Mouse (Mus musculus): ENCODE data around the gene Sdccag8. TPM values are rescaled to one million over a fixed set of nuclear protein-coding genes. Genes with fewer than 3 reads are reported as not detected.

The Sdccag8 gene
- polyA plus RNA-seq, 1 experiment from 2014 or later: 5.2 TPM

DNA sequence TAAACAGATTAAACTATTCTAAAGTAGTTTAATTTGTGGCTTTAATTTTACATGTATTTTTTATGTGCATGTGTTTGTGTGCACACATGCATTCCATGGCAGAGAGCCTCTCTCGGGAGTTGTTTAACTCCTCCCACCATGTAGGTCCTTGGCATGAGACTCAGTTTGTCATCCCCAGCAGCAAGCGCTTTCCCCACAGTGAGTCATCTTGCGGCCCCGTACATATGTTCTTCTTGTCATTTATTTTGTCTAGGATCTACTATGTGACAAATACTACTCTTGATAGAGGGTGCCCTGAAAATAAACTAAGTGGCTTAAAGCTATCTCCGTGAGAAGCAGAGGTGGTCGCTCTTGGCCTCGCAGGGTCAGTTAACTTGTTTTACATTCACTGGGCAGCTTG lies 36.9 kb downstream of the Sdccag8 start:
- H3K9me3 ChIP-seq (replicated peaks; ENCODE audit: control insufficient read depth, low read length): no peaks in the 10 kb centered on the region
- no peaks in the 10 kb centered on the region for H3K36me3 ChIP-seq (ENCODE audit: control insufficient read depth, insufficient read depth)
- no peak overlapping the region for H3K27ac ChIP-seq (ENCODE audit: low read length)
- H3K4me3 ChIP-seq (ENCODE audit: low read depth, low read length): no peak overlapping the region
- H3K4me1 ChIP-seq (ENCODE audit: control insufficient read depth, low read depth, low read length): no peaks in the 10 kb centered on the region
- no peak for ATAC-seq (ENCODE audit: low read depth)
- no peaks in the 10 kb centered on the region for H3K27me3 ChIP-seq (ENCODE audit: control insufficient read depth, insufficient read depth, low read depth, low read length)
- H3K9ac ChIP-seq (ENCODE audit: low read depth, low read length): no peak overlapping the region
- H3K4me2 ChIP-seq (ENCODE audit: low read depth, low read length): no peak overlapping the region
- 85% methylated on average over 7 of the region's 7 CpGs for WGBS (ENCODE audit: insufficient replicate concordance)

DNA sequence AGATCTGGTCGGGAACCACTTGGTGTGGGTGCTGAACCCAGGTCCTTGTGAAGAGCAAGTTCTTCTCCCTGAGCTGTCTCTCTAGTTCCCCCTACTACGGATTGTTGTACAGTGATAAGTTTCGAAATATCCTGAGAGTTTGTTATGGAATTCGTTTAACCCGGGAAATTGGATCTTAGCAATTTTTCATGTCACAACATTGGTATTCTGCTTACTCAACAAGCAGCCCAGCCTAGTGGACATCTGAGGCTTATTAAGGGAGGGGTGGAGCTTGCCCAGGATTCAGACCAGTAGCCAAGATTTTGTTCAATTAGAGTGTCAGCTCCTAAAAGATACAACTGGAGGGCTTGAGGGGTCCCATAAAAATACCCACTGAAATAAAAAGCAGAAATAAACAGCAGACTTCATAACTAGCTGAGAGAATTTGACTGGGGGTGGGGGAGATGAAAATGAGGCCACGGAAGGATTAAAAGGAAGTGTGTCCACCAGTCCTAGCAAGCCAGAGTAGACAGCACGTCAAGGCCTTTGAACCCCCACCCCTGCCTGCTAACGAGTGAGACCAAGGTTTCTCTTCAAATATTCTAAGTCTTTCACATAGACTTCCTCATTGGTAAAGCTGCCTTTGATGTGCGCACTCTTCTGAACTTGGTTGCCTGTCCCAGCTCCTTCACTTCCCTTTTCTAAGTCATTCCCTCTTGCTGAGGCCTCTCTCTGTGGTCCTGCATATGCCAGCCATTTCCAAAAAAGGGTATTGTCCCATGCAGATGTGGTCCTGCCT lies 38.5 kb downstream of the Sdccag8 start:
- Histone ChIP-seq H3K27me3 (ENCODE audit: control insufficient read depth, insufficient read depth, low read depth, low read length) (no peaks in the 10 kb centered on the region), H3K4me3 (ENCODE audit: low read depth, low read length) (no peak overlapping the region), H3K36me3 (ENCODE audit: control insufficient read depth, insufficient read depth) (no peaks in the 10 kb centered on the region), H3K27ac (ENCODE audit: low read length) (no peak overlapping the region), H3K4me2 (ENCODE audit: low read depth, low read length) (no peak overlapping the region), H3K9me3 (replicated peaks; ENCODE audit: control insufficient read depth, low read length) (no peaks in the 10 kb centered on the region), H3K9ac (ENCODE audit: low read depth, low read length) (no peak overlapping the region), H3K4me1 (ENCODE audit: control insufficient read depth, low read depth, low read length) (no peaks in the 10 kb centered on the region)
- ATAC-seq (ENCODE audit: low read depth): no peak
- WGBS (ENCODE audit: insufficient replicate concordance): 49% methylated on average over 9 of the region's 9 CpGs

- H3K9me3 ChIP-seq (replicated peaks; ENCODE audit: control insufficient read depth, low read length): no peaks in the 10 kb centered on the region
- H3K27ac ChIP-seq (ENCODE audit: low read length): no peak overlapping the region
- no peak overlapping the region for H3K4me2 ChIP-seq (ENCODE audit: low read depth, low read length)
- H3K27me3 ChIP-seq (ENCODE audit: control insufficient read depth, insufficient read depth, low read depth, low read length): no peaks in the 10 kb centered on the region
- 48% methylated on average over 9 of the region's 9 CpGs for WGBS (ENCODE audit: insufficient replicate concordance)
- ATAC-seq (ENCODE audit: low read depth): no peak; the same call in 1 of the 2 replicates
- H3K36me3 ChIP-seq (ENCODE audit: control insufficient read depth, insufficient read depth): no peaks in the 10 kb centered on the region
- no peaks in the 10 kb centered on the region for H3K4me1 ChIP-seq (ENCODE audit: control insufficient read depth, low read depth, low read length)
- H3K9ac ChIP-seq (ENCODE audit: low read depth, low read length): no peak overlapping the region
- no peak overlapping the region for H3K4me3 ChIP-seq (ENCODE audit: low read depth, low read length)
Measured at GRCm38 (mm10) chr1:176861981-176862644, 47.7 kb downstream of the Sdccag8 start.

DNA sequence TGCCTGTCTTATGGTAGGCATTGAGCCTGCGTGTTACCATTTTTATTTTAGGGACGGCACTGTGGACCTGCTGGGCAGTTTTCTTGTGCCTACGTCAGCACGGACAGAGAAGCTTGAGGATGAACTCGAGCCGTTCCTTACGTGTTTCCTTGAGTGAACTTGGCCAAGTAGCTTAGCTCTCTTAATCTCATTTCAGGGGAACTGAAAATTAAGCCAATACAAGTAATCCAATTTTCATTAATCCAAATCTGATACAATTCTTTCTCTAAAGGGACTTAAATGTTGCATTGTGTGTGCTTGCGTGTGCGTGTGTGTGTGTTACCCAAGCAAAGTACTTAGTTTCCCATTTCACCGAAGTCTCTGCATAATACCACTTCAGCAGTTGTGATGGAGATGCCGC lies 56.0 kb downstream of the Sdccag8 start:
- Histone ChIP-seq H3K4me2 (ENCODE audit: low read depth, low read length) (no peak overlapping the region), H3K27ac (ENCODE audit: low read length) (no peak overlapping the region), H3K9me3 (replicated peaks; ENCODE audit: control insufficient read depth, low read length) (no peaks in the 10 kb centered on the region), H3K36me3 (ENCODE audit: control insufficient read depth, insufficient read depth) (no peaks in the 10 kb centered on the region), H3K27me3 (ENCODE audit: control insufficient read depth, insufficient read depth, low read depth, low read length) (no peaks in the 10 kb centered on the region), H3K4me1 (ENCODE audit: control insufficient read depth, low read depth, low read length) (no peaks in the 10 kb centered on the region; the same call in 1 of the 2 replicates), H3K9ac (ENCODE audit: low read depth, low read length) (no peak overlapping the region), H3K4me3 (ENCODE audit: low read depth, low read length) (no peak overlapping the region)
- 79% methylated on average over 11 of the region's 11 CpGs for WGBS (ENCODE audit: insufficient replicate concordance)
- ATAC-seq (ENCODE audit: low read depth): no peak

- Histone ChIP-seq H3K9ac (ENCODE audit: low read depth, low read length) (no peak overlapping the region), H3K4me2 (ENCODE audit: low read depth, low read length) (no peak overlapping the region), H3K27me3 (ENCODE audit: control insufficient read depth, insufficient read depth, low read depth, low read length) (no peaks in the 10 kb centered on the region), H3K27ac (ENCODE audit: low read length) (no peak overlapping the region), H3K4me1 (ENCODE audit: control insufficient read depth, low read depth, low read length) (no peaks in the 10 kb centered on the region; the same call in 1 of the 2 replicates), H3K4me3 (ENCODE audit: low read depth, low read length) (no peak overlapping the region), H3K36me3 (ENCODE audit: control insufficient read depth, insufficient read depth) (no peaks in the 10 kb centered on the region), H3K9me3 (replicated peaks; ENCODE audit: control insufficient read depth, low read length) (no peaks in the 10 kb centered on the region)
- WGBS (ENCODE audit: insufficient replicate concordance): 28% methylated on average over 3 of the region's 3 CpGs
- ATAC-seq (ENCODE audit: low read depth): no peak
Measured at GRCm38 (mm10) chr1:176871975-176872374, 57.5 kb downstream of the Sdccag8 start.

DNA sequence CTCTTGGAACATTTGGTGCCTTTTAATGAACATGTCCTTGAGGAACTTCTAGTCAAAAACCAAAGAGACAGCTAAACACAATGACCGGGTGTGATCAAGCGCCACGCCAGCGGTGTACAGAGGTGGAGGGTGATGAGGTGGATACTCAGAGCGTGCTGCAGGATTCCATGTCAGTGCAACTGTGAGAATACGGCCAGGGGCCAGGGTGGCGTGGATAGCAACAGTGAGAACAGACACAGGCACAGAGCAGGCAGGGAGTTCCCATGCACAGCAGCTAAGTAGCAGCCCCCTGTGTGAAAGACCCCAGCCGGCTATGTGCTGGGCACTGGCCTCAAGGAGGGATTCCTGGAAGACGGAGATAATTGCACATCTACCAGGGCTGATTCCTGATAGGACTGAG lies 59.0 kb downstream of the Sdccag8 start:
- Histone ChIP-seq H3K4me1 (ENCODE audit: control insufficient read depth, low read depth, low read length) (no peaks in the 10 kb centered on the region; the same call in 1 of the 2 replicates), H3K9me3 (replicated peaks; ENCODE audit: control insufficient read depth, low read length) (no peaks in the 10 kb centered on the region), H3K4me3 (ENCODE audit: low read depth, low read length) (no peak overlapping the region), H3K27ac (ENCODE audit: low read length) (no peak overlapping the region), H3K4me2 (ENCODE audit: low read depth, low read length) (no peak overlapping the region), H3K36me3 (ENCODE audit: control insufficient read depth, insufficient read depth) (no peaks in the 10 kb centered on the region), H3K27me3 (ENCODE audit: control insufficient read depth, insufficient read depth, low read depth, low read length) (no peaks in the 10 kb centered on the region), H3K9ac (ENCODE audit: low read depth, low read length) (no peak overlapping the region)
- ATAC-seq (ENCODE audit: low read depth): no peak
- WGBS (ENCODE audit: insufficient replicate concordance): 69% methylated on average over 9 of the region's 9 CpGs

GRCm38 (mm10) chr1:176874155-176874554 lies 59.7 kb downstream of the Sdccag8 start:
- H3K4me2 ChIP-seq (ENCODE audit: low read depth, low read length): no peak overlapping the region
- no peak overlapping the region for H3K27ac ChIP-seq (ENCODE audit: low read length)
- no peaks in the 10 kb centered on the region; the same call in 1 of the 2 replicates for H3K4me1 ChIP-seq (ENCODE audit: control insufficient read depth, low read depth, low read length)
- H3K9ac ChIP-seq (ENCODE audit: low read depth, low read length): no peak overlapping the region
- H3K27me3 ChIP-seq (ENCODE audit: control insufficient read depth, insufficient read depth, low read depth, low read length): no peaks in the 10 kb centered on the region
- no peaks in the 10 kb centered on the region for H3K9me3 ChIP-seq (replicated peaks; ENCODE audit: control insufficient read depth, low read length)
- H3K4me3 ChIP-seq (ENCODE audit: low read depth, low read length): no peak overlapping the region
- H3K36me3 ChIP-seq (ENCODE audit: control insufficient read depth, insufficient read depth): no peaks in the 10 kb centered on the region
- peak; percentile 50 for ATAC-seq (ENCODE audit: low read depth)

DNA sequence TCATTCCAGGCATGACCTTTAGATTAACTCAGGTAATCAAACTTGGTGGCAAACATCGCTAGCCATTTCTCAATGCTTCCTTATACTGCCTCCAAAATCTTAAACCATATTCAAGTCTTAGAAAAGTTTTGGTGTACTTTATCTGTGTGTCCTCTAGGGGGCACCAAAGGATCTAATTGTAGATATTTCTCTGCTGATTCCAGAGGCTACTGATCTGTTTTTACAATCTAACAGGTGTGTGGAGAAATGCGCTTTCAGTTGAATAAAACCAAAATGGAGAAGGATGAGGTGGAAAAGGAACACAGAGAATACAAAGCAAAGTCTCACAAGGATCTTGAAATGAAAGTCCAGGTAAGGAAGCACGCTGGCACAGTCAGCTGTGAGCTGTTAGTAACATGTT lies 63.3 kb downstream of the Sdccag8 start:
- Histone ChIP-seq H3K36me3 (ENCODE audit: control insufficient read depth, insufficient read depth) (no peaks in the 10 kb centered on the region), H3K4me1 (ENCODE audit: control insufficient read depth, low read depth, low read length) (no peaks in the 10 kb centered on the region; the same call in 1 of the 2 replicates), H3K9ac (ENCODE audit: low read depth, low read length) (no peak overlapping the region), H3K9me3 (replicated peaks; ENCODE audit: control insufficient read depth, low read length) (no peaks in the 10 kb centered on the region), H3K27me3 (ENCODE audit: control insufficient read depth, insufficient read depth, low read depth, low read length) (no peaks in the 10 kb centered on the region), H3K27ac (ENCODE audit: low read length) (no peak overlapping the region), H3K4me3 (ENCODE audit: low read depth, low read length) (no peak overlapping the region), H3K4me2 (ENCODE audit: low read depth, low read length) (no peak overlapping the region)
- WGBS (ENCODE audit: insufficient replicate concordance): 37% methylated on average over 3 of the region's 3 CpGs
- no peak for ATAC-seq (ENCODE audit: low read depth)

GRCm38 (mm10) chr1:176879005-176879404 lies 64.5 kb downstream of the Sdccag8 start:
- Histone ChIP-seq H3K4me2 (ENCODE audit: low read depth, low read length) (no peak overlapping the region), H3K27ac (ENCODE audit: low read length) (no peak overlapping the region), H3K4me3 (ENCODE audit: low read depth, low read length) (no peak overlapping the region), H3K9me3 (replicated peaks; ENCODE audit: control insufficient read depth, low read length) (no peaks in the 10 kb centered on the region), H3K36me3 (ENCODE audit: control insufficient read depth, insufficient read depth) (no peaks in the 10 kb centered on the region), H3K27me3 (ENCODE audit: control insufficient read depth, insufficient read depth, low read depth, low read length) (no peaks in the 10 kb centered on the region), H3K4me1 (ENCODE audit: control insufficient read depth, low read depth, low read length) (no peaks in the 10 kb centered on the region), H3K9ac (ENCODE audit: low read depth, low read length) (no peak overlapping the region)
- WGBS (ENCODE audit: insufficient replicate concordance): 65% methylated on average over 2 of the region's 2 CpGs
- no peak for ATAC-seq (ENCODE audit: low read depth)
